Mouse (Mus musculus) ovary, adult 18-20 months (tissue): ENCODE data around the gene Arhgef3.

Source experiments
- DNase-seq: peaks from one replicate; pipeline ENCODE4 v3.0.0; 2022; ENCODE audit warnings: low spot score, mixed read lengths

Gene Arhgef3

DNA sequence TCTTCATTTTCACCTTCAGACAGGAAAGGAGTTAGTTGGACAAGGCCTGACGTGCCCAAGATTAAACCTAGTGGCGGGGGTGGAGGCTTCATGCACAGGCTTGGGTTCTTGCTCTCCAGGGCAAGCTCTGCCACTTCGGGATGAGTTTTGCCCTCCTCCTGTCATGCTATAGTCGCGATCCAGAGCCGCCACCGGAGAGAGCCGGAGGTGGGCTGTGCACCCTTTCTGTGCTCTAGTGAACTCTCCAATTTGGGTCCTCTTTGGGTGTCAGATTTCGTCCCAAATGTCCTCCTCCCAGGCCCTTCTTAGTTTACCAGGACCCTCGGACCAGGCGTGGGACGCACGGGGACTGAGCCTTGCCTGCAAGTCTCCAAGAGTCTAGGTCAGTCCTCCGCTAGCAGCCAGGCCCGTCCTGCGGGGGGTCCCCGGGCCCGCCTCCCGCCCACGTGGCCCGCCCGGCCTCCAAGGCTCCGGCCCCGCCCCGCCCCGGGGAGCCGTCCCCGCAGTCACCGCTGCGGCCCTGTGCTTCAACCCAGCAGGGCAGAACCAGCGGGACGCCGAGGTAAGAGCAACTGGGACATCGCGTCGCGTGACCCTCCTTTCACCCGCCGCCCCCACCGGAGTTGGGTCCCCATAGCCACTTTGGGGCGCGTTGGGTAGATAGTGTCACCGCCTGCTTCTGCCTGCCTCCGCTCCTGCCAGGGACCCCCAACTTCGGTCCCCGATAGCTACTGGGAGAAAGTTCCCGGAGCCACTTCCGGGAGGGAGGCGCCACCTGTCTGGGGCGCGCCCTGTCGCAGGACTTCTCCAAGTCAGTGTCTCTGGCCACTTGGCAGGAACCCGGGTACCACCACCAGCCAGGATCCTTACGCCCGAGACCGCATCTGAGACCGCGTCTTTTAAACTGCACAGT, at the start of gene Arhgef3:
Arhgef3 (plus strand) TSS at position 538 of the 913 bp plus-strand sequence.
- peak; percentile 68 for DNase-seq

DNA sequence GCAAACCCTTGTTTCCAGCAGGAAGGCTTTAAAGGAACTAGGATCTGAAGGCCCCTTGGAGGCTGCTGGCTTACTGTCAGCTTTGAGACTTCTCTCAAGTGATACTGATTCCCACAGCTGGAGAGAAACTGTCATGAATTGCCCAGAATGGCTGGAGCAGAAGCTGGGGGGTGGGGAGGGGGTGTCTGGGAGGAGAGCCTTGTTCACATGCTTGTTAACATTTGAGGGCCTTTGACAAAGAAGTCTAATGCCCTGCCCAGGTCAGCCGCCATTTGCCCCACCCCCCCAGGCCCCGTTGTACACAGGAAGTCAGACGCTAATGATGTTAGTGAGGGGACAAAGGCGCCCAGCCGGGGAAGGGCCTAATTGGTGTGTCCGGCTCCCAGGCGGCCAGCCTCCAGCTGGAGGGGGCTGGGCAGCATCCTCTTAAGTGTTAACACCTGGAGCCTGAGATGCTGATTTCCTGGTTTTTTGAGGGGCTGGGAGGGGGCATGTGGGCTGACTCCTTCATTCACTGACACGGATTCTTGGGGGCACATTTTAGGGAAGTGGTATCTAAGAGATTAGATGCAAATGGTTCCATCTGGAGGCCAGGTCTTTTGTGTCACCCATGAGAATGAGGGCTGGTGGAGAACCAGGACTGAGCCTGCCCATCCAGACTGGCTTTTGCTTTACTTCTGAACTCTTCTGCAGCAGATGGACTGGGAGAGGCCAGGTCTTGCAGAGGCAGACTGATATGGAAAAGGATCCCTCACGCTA, 48.3 kb upstream of the Arhgef3 start:
- no peak for DNase-seq

DNA sequence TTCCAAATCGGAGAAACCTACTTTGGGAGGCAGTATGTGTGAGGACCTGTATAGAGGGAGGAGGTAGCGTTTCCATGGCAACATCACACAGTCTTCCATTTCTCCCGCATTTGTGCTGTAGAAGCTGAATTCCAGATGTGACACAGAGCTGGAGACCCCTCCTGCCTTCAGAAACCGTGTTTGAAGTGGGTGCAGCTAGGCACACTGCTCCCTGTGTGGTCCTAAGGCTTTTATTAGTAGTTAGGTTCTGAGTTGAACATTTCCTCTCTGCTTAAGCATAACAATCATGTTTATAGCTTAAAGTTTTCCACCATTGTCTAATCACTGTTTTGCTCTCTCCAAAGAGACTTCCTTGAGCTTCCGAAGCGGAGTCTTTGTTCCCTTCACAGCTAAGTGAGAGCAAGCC, 46.8 kb upstream of the Arhgef3 start:
- no peak for DNase-seq

DNA sequence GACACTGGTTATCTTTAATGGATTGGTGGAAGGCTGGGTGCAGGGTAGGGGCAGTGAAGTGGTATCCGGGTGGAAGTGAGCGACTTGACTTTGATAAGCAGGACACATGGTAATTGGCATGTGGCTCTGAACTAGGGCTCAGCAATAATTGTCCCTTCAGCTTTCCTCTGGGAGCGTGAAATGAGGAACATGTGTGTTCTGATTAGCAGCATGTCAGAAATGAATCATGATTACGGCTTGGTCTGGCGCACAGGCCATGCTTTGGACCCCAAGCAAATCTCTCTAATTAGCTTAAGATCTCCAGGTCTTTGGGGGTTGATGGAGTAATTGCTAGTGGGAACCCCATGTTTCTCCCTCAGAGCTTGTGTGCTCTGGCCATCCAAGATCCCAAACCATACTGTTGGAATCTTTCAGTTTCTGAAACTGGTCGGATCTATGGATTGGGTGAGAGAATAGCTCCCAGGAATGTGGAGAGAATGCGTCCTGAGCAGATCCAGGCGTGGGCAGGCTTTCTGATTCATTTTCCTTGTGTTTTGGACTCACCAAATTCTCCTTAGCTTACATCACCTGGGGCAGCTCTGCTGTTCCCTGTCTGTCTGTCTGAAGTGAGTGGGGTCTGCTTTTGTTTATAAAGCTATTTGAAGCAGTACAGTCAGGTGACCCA, 45.1 kb upstream of the Arhgef3 start:
- no peak for DNase-seq

DNA sequence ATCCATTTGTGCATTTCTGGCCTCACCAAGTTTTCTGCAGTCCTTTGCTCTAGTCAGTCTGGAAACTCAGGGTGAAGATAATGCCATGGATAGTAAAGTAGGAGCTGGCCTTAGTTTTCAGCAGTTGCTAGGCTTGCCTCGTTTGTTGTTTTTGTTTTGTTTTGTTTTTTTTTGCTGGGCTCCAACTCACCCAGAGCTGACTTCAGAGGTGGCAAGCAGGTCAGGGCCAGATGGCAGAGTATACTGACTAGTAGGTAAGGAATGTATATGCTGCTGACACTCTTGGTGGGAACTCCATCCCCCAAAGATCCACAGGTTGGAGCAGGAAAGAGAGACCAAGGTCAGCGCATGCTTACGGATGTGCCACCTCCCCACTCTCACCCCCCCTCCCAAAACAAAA, 44.6 kb upstream of the Arhgef3 start:
- DNase-seq = no peak

DNA sequence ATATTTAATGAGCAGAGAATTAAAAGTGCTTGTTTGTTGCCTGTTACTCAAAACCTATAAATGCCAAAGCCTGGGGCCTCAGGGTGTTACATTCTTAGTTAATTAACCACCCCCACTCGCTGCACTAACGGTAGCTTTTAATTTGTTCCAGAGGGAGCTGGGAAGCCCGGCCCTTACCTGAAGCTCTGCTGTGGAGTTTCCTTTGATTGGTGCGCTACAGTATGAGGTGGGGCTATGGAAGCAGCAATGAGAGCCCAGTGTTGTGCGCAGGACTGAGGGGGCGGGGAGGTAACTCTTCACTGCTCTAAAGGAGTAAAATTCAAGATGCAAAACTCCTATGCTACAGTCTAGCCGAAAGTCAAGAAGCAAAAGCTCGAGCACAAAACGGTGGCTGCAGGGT, 43.9 kb upstream of the Arhgef3 start:
- DNase-seq = no peak

DNA sequence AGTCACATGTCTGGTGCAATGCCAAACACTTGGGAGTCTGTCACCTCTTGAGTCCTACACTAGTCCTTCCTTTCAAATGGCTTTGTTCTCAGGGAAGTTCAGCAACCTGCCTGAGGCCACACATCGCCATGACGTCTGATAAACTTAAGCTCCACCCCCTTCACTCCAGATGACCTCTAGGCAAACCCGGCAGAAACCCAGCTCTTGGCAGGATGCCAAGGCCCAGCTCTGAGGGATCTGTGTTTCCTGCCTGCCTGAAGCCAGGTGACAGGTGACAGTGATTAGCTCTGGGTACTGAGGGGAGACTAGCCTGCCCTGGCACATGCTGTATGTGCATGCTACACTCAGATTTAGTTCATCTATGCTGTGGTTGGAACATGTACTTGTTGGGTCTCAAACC, 42.7 kb upstream of the Arhgef3 start:
- no peak for DNase-seq

DNA sequence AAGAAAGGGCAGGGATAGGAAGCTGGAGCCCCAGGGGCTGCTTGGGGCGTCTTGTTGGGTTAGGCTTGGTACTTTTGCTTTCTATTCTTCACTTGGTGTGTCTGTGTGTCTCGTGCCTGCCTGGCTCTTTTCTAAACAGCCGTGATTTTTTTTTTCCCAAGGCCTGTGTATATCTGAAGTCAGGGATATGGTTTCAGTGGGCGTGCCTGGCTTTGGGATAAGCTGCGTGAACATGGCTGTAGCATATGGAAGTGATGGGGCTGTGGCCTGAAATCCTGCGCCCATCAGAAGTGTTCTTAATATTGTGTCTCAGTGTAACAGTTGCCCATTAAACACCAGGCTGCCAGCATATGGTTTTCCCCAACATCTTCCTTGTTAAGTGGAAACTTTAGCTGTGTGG, 39.6 kb upstream of the Arhgef3 start:
- no peak for DNase-seq

DNA sequence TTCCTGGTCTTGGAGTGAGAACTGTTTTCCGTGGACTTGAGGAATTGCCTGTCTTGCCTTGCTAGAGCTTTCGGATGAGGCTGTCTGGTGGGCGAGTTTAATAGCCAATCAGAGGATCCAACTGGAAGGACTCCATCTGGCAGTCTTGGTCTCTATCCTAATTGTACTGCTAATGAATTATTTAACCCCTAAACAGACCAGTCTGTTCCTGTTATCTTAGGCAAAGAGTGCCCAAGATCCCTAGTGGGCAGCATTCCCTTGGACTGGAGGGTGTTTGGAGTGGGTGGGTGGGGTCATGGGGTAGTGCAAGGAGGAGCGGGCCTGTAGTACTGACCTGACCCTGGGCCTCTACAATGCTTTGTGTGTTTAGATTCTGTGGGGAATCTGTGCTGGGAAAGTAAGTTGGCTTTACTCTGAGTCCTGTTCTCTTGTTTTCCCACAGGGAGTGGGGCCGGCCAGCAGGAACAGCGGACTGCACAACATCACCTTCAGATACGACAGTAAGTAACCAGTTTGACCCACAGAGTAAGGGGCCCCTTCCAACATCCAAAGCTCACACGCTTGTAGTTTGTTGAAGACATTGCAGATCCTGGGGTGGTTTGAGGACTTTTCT, 38.7 kb upstream of the Arhgef3 start:
- no peak for DNase-seq

DNA sequence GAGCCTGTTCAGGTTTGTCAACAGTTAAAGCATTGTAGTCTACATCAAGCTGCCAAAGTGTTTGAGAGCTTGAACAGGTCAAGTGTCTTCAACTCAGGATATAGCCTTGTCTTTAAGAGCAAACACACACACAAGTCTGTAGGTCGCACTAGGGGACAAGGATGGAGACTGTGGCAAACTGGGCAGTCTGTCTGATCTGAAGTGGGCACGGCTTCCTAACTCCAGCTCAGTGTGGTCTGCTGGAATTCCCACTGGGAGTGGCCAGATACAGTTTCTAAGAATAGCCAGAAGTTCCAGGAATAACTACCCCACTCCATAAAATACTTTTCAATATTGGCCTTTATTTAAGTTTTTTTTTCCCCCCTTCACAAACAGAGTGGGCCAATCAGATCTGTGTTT, 38.2 kb upstream of the Arhgef3 start:
- DNase-seq = no peak

DNA sequence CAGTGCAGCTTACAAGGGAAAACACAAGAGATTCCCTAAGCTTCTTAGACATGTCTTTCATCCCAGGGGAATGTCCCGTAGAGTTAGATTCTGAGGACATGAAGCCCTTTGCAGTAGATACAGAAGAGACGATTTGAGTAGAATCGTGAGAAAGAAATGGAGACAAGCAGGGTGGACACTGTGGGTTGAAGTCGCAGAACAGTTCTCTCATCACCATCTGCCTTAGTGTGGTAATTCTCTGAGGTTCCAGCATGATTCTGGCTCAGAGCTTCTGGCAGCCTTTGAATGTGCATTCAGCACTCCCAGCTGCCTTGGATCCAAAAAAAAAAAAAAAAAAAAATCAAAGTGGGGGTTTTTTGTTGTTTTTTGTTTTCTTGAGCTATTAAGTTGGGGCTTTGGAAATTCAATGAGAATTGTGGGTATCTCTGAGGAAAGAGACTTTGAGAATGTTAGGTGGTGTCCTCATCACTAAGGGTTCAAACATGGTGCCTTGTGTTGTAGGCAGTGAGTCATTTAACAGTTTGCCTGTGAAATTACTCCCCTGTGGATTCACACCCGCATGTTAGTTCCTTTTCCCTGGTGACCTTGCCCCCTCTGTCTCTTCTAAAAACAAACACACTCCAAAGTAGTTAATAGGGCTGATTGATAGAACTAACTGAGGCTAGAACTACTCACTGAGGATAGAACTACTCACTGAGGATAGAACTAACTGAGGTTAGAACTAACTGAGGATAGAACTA, 33.0 kb upstream of the Arhgef3 start:
- no peak for DNase-seq

DNA sequence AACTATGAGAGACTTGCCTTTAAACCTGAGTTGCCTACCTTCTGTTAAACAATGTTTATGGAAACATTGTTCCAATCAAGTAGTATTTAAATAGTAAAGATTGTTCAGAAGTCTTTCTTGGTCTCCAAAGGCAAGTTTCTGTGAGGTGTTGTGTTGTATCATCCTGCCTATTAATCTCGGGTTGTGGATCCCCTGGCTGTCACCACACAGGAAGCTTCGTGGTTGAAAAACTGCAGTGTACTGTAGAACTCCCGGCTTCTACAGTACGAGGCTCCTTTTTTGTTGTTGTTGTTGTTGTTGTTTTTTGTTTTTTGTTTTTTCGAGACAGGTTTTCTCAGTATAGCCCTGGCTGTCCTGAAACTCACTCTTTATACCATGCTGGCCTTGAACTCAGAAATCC, 29.2 kb upstream of the Arhgef3 start:
- no peak for DNase-seq

DNA sequence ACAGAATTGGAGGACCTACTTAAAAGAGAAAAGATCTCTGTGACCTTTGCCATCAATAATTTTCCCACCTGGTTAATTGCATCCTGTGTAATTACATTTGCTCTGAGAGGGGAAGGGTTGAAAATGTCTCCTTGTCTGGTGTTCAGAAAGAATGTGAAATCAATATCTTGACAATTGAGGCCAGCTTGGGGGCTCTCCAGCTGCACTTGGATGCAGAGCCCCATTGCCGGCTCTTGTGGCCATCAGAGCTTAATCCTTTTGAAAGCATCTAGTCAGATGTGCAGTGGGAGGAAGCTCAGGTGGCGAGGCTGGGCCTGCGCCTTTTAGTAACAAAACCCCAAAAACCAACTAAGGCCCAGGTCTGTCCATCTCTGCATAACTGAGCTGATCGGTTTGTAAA, 28.7 kb upstream of the Arhgef3 start:
- DNase-seq = no peak

DNA sequence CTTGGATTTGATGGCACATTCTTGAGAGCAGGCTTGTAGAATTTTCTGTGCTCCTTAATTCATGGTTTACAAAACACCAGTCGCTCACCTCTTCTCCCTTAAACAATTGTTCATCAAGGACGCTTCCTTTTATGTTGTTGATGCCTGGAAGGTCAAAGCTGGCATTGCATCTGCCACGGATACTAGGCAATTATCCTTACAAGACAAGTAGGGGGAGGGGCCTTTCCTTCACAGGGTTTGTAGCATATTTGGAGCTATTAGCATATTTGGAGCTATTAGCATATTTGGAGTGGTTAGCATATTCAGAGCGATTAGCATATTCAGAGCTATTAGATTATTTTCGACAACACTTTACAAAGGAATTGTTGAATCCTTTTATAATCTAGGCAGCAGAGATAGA, 20.5 kb upstream of the Arhgef3 start:
- no peak for DNase-seq

DNA sequence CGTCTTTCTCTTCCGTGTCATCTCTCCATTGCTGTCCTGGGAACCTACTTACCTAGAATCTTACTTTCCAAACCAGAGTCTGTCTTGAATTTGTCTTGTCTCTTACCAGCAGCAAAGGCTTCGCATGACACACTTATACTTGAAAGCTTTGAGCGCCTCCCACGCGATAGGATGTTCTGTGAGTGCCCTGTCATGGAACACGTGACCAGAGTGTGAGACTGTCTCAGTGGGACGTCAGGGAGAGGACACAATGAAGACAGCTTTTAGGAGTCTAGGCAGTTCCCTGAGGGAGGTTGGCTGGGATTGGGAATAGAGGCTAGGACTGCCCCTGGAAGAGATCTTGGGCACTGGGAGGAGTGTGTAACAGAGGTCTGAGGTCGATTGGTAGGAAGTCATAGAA, 18.6 kb upstream of the Arhgef3 start:
- DNase-seq = no peak

DNA sequence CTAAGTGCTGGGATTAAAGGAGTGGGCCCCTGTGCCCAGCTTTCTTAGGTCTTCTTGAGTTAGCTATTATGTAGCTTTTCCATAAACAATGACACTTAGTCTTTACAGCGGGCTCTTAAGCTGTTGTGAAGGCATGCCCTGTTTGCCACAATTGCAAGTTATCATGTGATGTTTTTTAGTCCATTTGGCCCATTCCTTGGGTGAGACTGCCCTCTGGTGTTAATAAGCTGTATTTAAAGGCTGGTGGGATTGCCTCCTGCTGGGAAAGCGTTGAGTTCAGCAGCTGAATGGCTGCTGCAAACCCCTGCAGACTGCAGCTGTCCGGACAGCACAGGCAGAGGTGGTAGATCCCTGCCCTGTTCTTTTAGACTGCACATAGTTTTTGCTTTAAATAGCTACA, 17.9 kb upstream of the Arhgef3 start:
- peak; percentile 48 for DNase-seq

DNA sequence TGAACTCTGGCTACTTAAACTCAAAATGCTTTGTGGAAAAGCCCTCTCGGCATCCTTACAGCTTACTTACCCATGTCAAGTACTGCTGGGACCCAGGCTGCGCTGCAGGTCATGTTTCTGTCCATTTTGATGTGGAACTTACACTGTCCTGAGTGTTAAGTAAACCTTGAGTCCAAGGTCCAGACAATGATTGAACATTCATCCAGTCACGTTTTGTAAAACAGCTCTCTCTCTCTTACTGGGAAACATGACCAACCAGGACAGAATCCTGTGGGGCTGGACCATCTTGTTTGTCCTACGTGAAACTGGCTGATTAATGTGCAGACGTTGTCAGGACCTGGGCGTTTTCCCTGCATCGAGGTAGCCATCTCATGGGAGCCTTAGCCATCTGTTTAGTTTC, 13.0 kb upstream of the Arhgef3 start:
- no peak for DNase-seq

DNA sequence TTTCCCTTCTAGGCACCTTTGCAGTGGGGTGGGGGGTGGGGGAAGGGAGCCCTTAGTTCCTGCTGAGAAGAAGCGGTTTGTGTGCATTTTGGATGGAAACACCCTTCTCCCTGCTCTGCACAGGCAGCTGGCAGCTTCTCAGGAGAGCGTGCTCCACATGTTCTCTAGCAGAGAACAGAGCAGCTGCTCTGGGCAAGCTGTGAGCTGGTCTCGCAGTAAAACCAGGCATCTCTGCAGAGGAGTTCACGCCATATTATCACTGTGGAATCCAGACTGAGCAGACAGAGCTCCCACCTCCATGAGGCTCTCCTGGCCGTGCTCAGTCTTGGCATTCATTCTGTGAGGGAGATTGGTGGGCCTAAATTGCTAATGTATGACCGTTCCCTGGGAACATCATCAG, 12.0 kb upstream of the Arhgef3 start:
- no peak for DNase-seq

DNA sequence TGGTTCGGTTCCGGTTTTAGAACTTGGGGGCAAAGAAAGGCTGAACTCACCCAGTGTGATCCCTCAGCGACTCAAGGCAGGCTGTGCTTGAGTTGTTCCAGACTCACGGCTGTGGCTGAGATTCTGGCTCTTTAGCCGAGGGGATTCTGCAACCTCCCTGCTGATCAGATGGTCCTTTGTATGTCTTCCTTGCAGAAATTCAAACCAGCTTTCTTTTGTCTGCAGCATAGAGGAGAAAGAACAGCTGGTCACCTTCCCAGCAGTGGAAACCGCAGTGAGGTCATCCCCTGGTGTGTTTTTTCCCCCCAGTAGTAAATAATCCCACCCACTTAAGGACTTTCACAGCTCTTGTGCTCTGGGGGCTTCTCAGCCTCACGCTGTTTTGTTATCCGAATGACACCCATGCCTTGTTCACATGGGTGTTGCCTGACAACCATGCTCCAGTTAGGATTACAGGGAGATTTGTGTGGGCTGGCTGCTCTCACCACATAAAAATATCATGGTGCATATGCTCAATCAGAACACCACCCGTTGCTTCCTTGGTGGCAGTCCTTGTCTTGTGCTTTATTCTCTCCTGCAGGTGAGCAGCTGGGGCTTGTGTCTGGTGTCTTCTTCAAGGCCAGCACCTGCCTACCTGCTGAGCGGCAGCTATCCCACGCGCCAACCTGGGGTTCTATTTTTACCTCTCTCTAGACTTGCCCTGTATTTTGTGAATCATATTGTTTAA, 8.8 kb upstream of the Arhgef3 start:
- DNase-seq = no peak

DNA sequence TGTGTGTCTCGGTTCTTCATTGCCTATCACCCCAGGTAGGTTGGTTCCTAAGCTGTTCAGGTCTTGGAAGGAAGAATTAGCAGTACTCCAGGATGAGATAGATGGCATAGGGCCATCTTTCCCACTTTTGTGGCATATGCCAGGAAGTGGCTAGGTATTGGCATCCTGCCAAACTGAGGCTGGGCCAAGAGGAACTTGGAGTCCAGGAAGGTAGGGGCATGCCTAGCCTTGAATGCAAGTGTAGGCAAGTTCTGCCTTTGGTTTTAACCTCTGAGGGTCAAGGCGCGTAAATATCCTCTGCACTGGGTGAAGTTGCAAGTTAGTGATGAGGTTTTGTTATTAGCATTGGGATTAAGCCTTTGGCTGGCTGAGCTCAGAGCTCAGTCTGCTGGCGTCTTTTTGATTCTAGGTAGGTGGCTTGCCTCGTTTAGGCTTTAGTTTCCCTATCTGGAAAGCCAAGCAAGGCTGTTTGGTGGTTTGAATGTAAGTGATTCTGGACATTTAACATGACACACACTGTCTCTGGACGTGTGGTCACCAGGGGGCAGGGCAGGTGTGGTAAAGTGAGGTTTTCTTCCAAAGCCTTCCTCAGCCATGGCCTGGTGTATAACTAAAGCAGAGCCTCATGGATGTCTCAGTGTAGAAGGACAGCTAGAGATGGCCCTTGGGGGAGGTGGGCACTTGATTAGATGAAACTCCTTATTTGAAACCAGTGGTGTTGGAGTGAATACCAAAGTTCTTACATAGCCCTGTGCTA, 5.8 kb upstream of the Arhgef3 start:
- no peak for DNase-seq
